23 mouse cellular contexts compared by ENCODE assay signal in the genomic region with DNA sequence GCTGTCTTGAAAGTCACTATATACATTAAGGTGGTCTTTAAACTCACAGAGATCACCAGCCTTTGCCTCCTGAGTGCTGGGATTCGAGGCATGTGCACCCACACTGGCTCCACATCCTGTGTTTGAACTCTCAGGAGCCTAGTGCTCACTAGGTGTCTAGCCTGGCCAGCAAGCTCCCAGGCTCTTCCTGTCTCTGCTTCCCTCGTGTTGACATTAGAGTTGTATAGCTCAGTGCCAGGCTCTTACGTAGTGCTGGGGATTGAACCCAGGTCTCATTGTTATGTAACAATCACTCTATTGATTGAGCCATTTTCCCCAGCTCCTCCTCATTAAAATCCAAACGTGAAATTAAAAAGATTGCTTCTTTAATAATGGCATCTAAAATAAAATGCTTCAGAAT. TPM values are rescaled to one million over a fixed set of nuclear protein-coding genes. Genes with fewer than 3 reads are reported as not detected.
DNase-seq lines count a peak whose midpoint lies in the region; ATAC-seq and TF ChIP-seq lines count a peak whose summit lies in the region.
"Had no signal": no experiment of that assay in that cellular context is flagged by ENCODE, and none has a peak within 500 bp of the region (broad histone marks: within the 10 kb centered on the region; RNA-seq: fewer than 3 reads in every experiment).

No protein-coding gene starts in this region.

- no peak for TF ChIP-seq POLR2A in cerebellum, adult 2 months (IDR thresholded peaks at IDR 0.05; ENCODE audit: borderline replicate concordance, insufficient read depth, low read length)
- TF ChIP-seq POLR2A in liver, adult 2 months (IDR thresholded peaks at IDR 0.05; ENCODE audit: extremely low read depth, insufficient read depth, low read length) = no peak

- no peak for ATAC-seq in liver, embryonic 11.5 days (replicated peaks; ENCODE audit: low FRiP score)
- peak; percentile 52 for ATAC-seq in megakaryocyte progenitor cell, adult 5-6 weeks (replicated peaks; ENCODE audit: poor library complexity)
- ATAC-seq: activated CD4-positive, CD25-positive, alpha-beta regulatory T cell, adult 4 months; CD4-positive, CD25-positive, alpha-beta regulatory T cell, adult 4 months; forebrain, embryonic 13.5 days; forebrain, embryonic 15.5 days; forebrain, postnatal 0 days; Patski had no signal

- H3K4me2 ChIP-seq in liver, embryonic 11.5 days = no peak overlapping the region
- H3K4me2 ChIP-seq: embryonic facial prominence, embryonic 12.5 days; forebrain, embryonic 13.5 days; forebrain, embryonic 15.5 days had no signal

- 71% methylated on average over 4 of the region's 4 CpGs for WGBS in cerebellum, adult 2 months
- WGBS in liver, adult 2 months = 35% methylated on average over 4 of the region's 4 CpGs
- 77% methylated on average over 4 of the region's 4 CpGs for WGBS in liver, embryonic 11.5 days

- TF ChIP-seq CTCF in cerebellum, adult 2 months (IDR thresholded peaks at IDR 0.05; ENCODE audit: borderline replicate concordance, insufficient read depth, low read depth, low read length) = no peak
- TF ChIP-seq CTCF in liver, adult 2 months (IDR thresholded peaks at IDR 0.05; ENCODE audit: low read depth, low read length) = no peak

- H3K36me3 ChIP-seq in liver, adult 2 months (ENCODE audit: control insufficient read depth, insufficient read depth, low read length) = peaks cover 26% of the 10 kb centered on the region
- H3K36me3 ChIP-seq in liver, embryonic 11.5 days (ENCODE audit: control insufficient read depth, insufficient read depth, low read length) = peaks cover 9% of the 10 kb centered on the region; the same call in 1 of the 2 replicates

- no peak overlapping the region for H3K9ac ChIP-seq in liver, adult 2 months (ENCODE audit: low read depth, low read length)
- no peak overlapping the region for H3K9ac ChIP-seq in liver, embryonic 11.5 days (ENCODE audit: low read depth, low read length)
- H3K9ac ChIP-seq: embryonic facial prominence, embryonic 12.5 days; forebrain, embryonic 13.5 days; forebrain, embryonic 15.5 days; forebrain, postnatal 0 days had no signal

- H3K27ac ChIP-seq in cerebellum, adult 2 months (ENCODE audit: insufficient read depth, low read length) = peak overlapping the region; percentile 30; the same call in 1 of the 2 replicates
- H3K27ac ChIP-seq in liver, adult 2 months (replicated peaks; ENCODE audit: insufficient read depth, low read depth, low read length) = no peak overlapping the region
- H3K27ac ChIP-seq in liver, embryonic 11.5 days (ENCODE audit: low read depth, low read length) = no peak overlapping the region
- H3K27ac ChIP-seq: embryonic facial prominence, embryonic 10.5 days; embryonic facial prominence, embryonic 12.5 days; forebrain, embryonic 13.5 days; forebrain, embryonic 15.5 days had no signal

- H3K79me2 ChIP-seq in liver, adult 2 months (ENCODE audit: control insufficient read depth, insufficient read depth, low read length) = no peaks in the 10 kb centered on the region

- H3K9me3 ChIP-seq in liver, embryonic 11.5 days (ENCODE audit: control insufficient read depth, low read length) = no peaks in the 10 kb centered on the region
- H3K9me3 ChIP-seq: embryonic facial prominence, embryonic 10.5 days; embryonic facial prominence, embryonic 12.5 days; forebrain, embryonic 13.5 days; forebrain, embryonic 15.5 days; G1E had no signal

- H3K27me3 ChIP-seq in cerebellum, adult 2 months (ENCODE audit: control insufficient read depth, insufficient read depth, low read length) = no peaks in the 10 kb centered on the region
- no peaks in the 10 kb centered on the region for H3K27me3 ChIP-seq in liver, adult 2 months (ENCODE audit: control insufficient read depth, insufficient read depth, low read length)
- no peaks in the 10 kb centered on the region for H3K27me3 ChIP-seq in liver, embryonic 11.5 days (replicated peaks; ENCODE audit: control insufficient read depth, insufficient read depth, low read length)
- H3K27me3 ChIP-seq: CH12.LX; embryonic facial prominence, embryonic 12.5 days; forebrain, embryonic 13.5 days; forebrain, embryonic 15.5 days; Patski had no signal

- no peak overlapping the region for H3K4me3 ChIP-seq in cerebellum, adult 2 months (replicated peaks; ENCODE audit: insufficient read depth, low read depth, low read length)
- H3K4me3 ChIP-seq in liver, adult 2 months (ENCODE audit: insufficient read depth, low read depth, low read length) = no peak overlapping the region
- no peak overlapping the region for H3K4me3 ChIP-seq in liver, embryonic 11.5 days (ENCODE audit: low read depth, low read length)
- H3K4me3 ChIP-seq: embryonic facial prominence, embryonic 10.5 days; embryonic facial prominence, embryonic 12.5 days; forebrain, embryonic 13.5 days; forebrain, embryonic 15.5 days had no signal

- H3K4me1 ChIP-seq in cerebellum, adult 2 months (ENCODE audit: control insufficient read depth, insufficient read depth, low read length) = no peaks in the 10 kb centered on the region
- no peaks in the 10 kb centered on the region; the same call in 1 of the 2 replicates for H3K4me1 ChIP-seq in liver, adult 2 months (ENCODE audit: control insufficient read depth, insufficient read depth, low read length)
- no peaks in the 10 kb centered on the region for H3K4me1 ChIP-seq in liver, embryonic 11.5 days (replicated peaks; ENCODE audit: control insufficient read depth, insufficient read depth, low read length)
- H3K4me1 ChIP-seq: embryonic facial prominence, embryonic 10.5 days; embryonic facial prominence, embryonic 12.5 days; forebrain, embryonic 13.5 days; forebrain, embryonic 15.5 days had no signal

- DNase-seq in cerebellum, adult 2 months = no peak
- DNase-seq in cerebellum, postnatal 10 days = no peak
- DNase-seq in liver, adult 2 months (ENCODE audit: extremely low read depth, low read depth, low spot score) = peak; percentile 54
- no peak for DNase-seq in liver, embryonic 11.5 days (ENCODE audit: low spot score)
- no peak for DNase-seq in urinary bladder, postnatal 36 days (ENCODE audit: low spot score in 2 of 2)
- DNase-seq: adrenal gland, postnatal 10 days; adrenal gland, postnatal 25 days; B cell, adult 2 months; cerebellum, adult 11-12 months; cerebellum, adult 8-10 months; cerebellum, adult 9-11 months; cerebellum, postnatal 25 days; forebrain, postnatal 0 days had no signal

RNA-seq across cellular contexts. Expression of a gene that starts 18.8 kb away (rescaled TPM):
- 136 and 150 TPM in 2 replicates for polyA plus RNA-seq in cerebellum, adult 2 months (2012; rRNA removed)
- total RNA-seq in liver, adult 2 months (2014; rRNA removed) = 56.6 and 61.5 TPM in 2 replicates
- 13.3 and 14.5 TPM in 2 replicates for polyA plus RNA-seq in liver, adult 2 months (2012; rRNA removed)
- polyA plus RNA-seq in liver, embryonic 11.5 days (2014; fragmentation: Nextera tagmentation; extraction: Ambion mirVana) = 41.3 and 45.0 TPM in 2 replicates
- total RNA-seq in megakaryocyte progenitor cell, adult 5-6 weeks (2015) = 122 and 166 TPM in 2 replicates
- 98.6 and 103 TPM in 2 replicates for total RNA-seq in megakaryocyte progenitor cell, adult 5-6 weeks (2017)
